Mouse (Mus musculus) stomach, embryonic 16.5 days (tissue): ENCODE data around the gene Lekr1. TPM values are rescaled to one million over a fixed set of nuclear protein-coding genes. Genes with fewer than 3 reads are reported as not detected.

Source experiments
- ATAC-seq: fragments of 200-750 bp; cut with Nextera tagmentation; 2 replicates; pipeline ENCODE4 v1.8.0; 2017; ENCODE audit warnings: moderate number of reproducible peaks, moderate TSS enrichment; ENCODE audit not compliant: insufficient read depth, low FRiP score
- H3K27ac ChIP-seq: fragments of 300-500 bp; sonication (generic); 2 replicates; pipeline ENCODE4 v1.5.1; 2014; ENCODE audit warnings: low read length
- H3K27me3 ChIP-seq: fragments of 300-500 bp; sonication (generic); 2 replicates; pipeline ENCODE4 v1.6.1; 2014; ENCODE audit warnings: low read length, control low read depth, mixed read lengths; ENCODE audit not compliant: control insufficient read depth, insufficient read depth
- H3K36me3 ChIP-seq: fragments of 300-500 bp; sonication (generic); 2 replicates; pipeline ENCODE4 v1.6.1; 2014; ENCODE audit warnings: low read length; ENCODE audit not compliant: control insufficient read depth, insufficient read depth
- H3K4me1 ChIP-seq: fragments of 300-500 bp; sonication (generic); 2 replicates; pipeline ENCODE4 v1.6.1; 2014; ENCODE audit warnings: low read length, control low read depth, mixed read lengths; ENCODE audit not compliant: control insufficient read depth, insufficient read depth
- H3K4me2 ChIP-seq: fragments of 300-500 bp; sonication (generic); 2 replicates; pipeline ENCODE4 v1.6.1; 2014; ENCODE audit warnings: low read depth, low read length, mixed read lengths
- H3K4me3 ChIP-seq: fragments of 300-500 bp; sonication (generic); replicated peaks from 2 replicates; pipeline ENCODE4 v1.5.1; 2014; ENCODE audit warnings: mild to moderate bottlenecking, low read length
- H3K9ac ChIP-seq: fragments of 300-500 bp; sonication (generic); 2 replicates; pipeline ENCODE4 v1.6.1; 2014; ENCODE audit warnings: low read length
- H3K9me3 ChIP-seq: fragments of 300-500 bp; sonication (generic); replicated peaks from 2 replicates; pipeline ENCODE4 v1.6.1; 2016; ENCODE audit warnings: low read length, control low read depth; ENCODE audit not compliant: control insufficient read depth
- WGBS: fragments of 180-500 bp; shearing (Covaris S2); extraction: QIAGEN DNeasy Blood & Tissue Kit; methylation state at CpG from one replicate; pipeline ENCODE4 v1.1.7; 2014; 5-methylcytosine and 5-hydroxymethylcytosine counted together
- polyA plus RNA-seq: library from polyadenylated mRNA; unstranded; fragments of >200 nt; fragmentation: Nextera tagmentation; extraction: Ambion mirVana; gene quantifications from 2 replicates; pipeline ENCODE4 v1.2.1, GENCODE M21; 2015

Lekr1 gene
- polyA plus RNA-seq, 1 experiment from 2014 or later, result 7.9 TPM

DNA sequence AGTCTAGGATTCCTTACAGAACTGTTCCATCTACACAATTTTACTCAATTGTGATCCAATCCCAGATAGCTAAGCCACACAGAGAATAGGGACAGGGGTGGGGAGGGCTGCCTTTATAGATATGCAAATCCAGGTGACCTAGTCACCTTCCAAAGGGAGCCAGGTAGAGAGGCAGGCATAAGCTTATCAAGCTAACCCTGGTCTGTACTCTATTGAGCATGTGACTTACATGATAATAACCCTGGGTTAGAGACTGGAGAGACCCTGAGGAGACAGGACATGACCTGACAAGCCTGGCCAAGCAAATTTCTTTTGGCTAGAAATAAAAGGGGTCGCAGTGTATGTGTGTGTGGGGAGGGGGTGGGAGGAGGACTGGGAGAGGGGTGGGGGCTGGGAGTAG is 17.1 kb upstream of the Lekr1 start:
- Histone ChIP-seq H3K9me3 (no peaks in the 10 kb centered on the region), H3K4me3 (no peak overlapping the region), H3K27ac (no peak overlapping the region), H3K9ac (no peak overlapping the region), H3K36me3 (no peaks in the 10 kb centered on the region), H3K4me2 (no peak overlapping the region), H3K4me1 (no peaks in the 10 kb centered on the region), H3K27me3 (no peaks in the 10 kb centered on the region)
- ATAC-seq, result peak; percentile 40; the same call in 1 of the 2 replicates
- 38% methylated on average over 1 of the region's 1 CpGs for WGBS

DNA sequence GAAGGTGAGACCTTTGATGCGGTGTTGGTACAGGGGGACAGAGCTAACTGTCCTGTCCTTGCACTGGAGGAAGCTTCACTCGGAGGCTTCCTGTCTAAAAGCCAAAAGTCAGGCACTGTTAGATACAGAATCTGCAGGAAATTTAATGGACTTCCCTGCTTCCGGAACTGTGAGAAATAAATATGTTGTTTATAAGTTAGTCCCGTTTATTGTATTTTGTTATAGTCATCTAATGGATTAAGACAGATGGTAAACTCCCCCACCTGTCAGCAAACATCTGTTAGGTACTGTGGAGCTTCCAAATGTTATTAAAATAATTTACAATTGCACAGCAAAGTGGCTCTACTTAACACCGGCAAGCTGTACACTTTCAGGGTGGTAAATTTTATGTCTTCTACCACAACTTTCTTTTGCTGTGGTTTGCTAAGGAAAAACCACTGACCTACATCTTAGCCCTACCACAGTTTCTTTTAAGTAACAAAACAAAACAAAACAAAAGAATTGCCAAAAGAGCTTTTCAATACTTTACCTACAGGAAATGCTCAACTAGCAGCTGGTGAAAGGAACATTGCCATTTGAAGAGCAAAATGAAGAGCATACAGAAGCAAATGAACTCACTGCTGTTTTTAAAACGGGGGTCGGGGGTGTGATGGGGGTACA is 15.7 kb upstream of the Lekr1 start:
- Histone ChIP-seq H3K36me3 (no peaks in the 10 kb centered on the region), H3K9ac (no peak overlapping the region), H3K4me3 (no peak overlapping the region), H3K9me3 (no peaks in the 10 kb centered on the region), H3K4me1 (0 out of 2 replicates have a peak, but pooled peaks cover 2% of the 10 kb centered on the region), H3K27ac (no peak overlapping the region), H3K4me2 (no peak overlapping the region), H3K27me3 (no peaks in the 10 kb centered on the region)
- WGBS, result 44% methylated on average over 7 of the region's 7 CpGs
- no peak for ATAC-seq

DNA sequence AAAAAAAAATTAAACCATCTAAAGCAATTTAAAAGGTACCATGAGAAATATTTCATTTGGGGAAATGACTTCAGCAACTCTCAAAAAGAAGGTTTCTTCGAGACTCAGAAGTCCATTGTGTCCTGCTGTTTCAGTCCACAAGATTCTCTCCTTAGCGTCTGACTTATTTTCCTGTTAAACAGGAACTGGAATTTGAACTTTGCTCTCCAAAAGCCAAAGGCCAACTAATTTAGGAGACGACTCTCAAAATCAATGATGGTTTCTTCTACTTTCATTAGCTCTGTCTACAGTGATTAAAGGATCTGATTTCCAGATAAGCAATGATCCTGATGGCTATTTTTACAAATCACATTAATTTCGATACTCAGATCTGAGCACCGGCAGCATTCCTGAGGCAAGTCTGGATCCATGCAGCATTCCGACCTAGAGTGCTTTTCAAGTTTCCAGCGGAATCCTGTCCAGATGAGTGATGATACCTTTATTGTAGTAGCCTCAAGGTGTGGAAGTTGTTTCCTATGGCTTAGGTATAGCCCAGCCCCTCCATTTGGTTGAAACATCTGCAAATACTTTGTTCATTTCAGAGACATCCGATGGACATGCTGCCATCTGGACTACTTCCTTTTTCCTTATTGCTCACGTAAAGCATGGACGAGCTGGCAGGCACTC is 11.4 kb upstream of the Lekr1 start:
- Histone ChIP-seq H3K4me3 (no peak overlapping the region), H3K4me2 (no peak overlapping the region), H3K27ac (no peak overlapping the region), H3K9me3 (no peaks in the 10 kb centered on the region), H3K36me3 (no peaks in the 10 kb centered on the region), H3K9ac (no peak overlapping the region), H3K4me1 (0 out of 2 replicates have a peak, but pooled peaks cover 2% of the 10 kb centered on the region), H3K27me3 (no peaks in the 10 kb centered on the region)
- 35% methylated on average over 10 of the region's 10 CpGs for whole genome bisulfite sequencing
- ATAC-seq, result no peak

DNA sequence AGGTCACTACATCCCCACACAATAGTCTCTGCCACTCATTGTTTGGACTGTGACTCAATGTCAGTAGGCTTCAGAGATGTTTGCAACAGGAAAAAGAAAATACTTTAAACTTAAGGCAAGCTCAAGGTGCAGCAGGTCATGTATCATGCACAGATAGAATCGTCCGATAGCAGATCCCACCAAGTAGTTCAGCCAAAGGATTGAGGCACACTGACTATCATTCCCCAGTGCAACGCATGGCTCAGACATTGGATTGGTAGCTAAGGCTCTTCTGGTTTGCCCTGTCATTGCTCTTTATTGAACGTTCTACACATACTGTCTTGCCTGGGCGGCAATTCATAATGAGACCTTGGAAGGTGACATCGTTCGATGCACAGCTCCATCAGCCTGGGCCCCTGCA is 9.6 kb upstream of the Lekr1 start:
- Histone ChIP-seq H3K27me3 (no peaks in the 10 kb centered on the region), H3K27ac (no peak overlapping the region), H3K4me2 (no peak overlapping the region), H3K4me3 (no peak overlapping the region), H3K4me1 (0 out of 2 replicates have a peak, but pooled peaks cover 2% of the 10 kb centered on the region), H3K9me3 (no peaks in the 10 kb centered on the region), H3K9ac (no peak overlapping the region), H3K36me3 (no peaks in the 10 kb centered on the region)
- WGBS, result 74% methylated on average over 7 of the region's 7 CpGs
- no peak for ATAC-seq

DNA sequence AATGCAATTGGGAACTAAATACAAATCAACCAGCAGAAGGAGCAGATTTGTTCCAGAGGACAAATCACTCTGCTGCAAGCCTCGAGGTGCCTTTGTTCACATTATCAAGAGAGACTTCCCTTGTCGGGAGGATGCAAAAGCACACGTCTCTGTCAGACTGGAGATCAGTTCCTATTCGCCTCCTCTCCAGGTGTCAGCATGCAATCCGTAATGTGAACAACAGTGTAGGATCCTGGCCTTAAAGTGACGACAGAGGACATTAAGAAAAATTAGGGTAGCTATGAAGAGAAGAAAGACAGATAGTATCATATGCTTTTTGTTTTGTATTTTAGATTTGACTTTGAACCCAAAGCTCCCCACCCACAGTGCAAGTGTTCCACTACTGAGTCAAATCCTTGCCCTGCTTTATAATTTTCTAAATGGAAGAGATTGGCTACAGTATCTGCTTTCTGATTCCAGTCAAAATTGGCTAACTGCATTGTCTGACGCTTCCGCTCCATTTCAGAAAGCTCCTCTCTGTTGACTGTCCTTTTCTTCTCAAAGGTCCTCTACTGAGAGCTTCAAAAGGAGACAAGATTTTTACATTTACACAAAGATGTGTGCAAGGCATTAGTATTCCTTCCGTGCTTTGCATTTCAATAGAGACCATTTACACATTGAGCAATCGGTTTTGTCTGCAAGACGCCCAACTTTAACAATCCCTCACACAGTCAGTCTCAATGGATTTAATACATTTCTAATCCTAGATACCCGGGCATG is 8.9 kb upstream of the Lekr1 start:
- Histone ChIP-seq H3K4me2 (no peak overlapping the region), H3K4me3 (no peak overlapping the region), H3K9me3 (no peaks in the 10 kb centered on the region), H3K36me3 (no peaks in the 10 kb centered on the region), H3K27me3 (no peaks in the 10 kb centered on the region), H3K27ac (no peak overlapping the region), H3K4me1 (0 out of 2 replicates have a peak, but pooled peaks cover 2% of the 10 kb centered on the region), H3K9ac (no peak overlapping the region)
- no peak for ATAC-seq
- 67% methylated on average over 12 of the region's 12 CpGs for WGBS

DNA sequence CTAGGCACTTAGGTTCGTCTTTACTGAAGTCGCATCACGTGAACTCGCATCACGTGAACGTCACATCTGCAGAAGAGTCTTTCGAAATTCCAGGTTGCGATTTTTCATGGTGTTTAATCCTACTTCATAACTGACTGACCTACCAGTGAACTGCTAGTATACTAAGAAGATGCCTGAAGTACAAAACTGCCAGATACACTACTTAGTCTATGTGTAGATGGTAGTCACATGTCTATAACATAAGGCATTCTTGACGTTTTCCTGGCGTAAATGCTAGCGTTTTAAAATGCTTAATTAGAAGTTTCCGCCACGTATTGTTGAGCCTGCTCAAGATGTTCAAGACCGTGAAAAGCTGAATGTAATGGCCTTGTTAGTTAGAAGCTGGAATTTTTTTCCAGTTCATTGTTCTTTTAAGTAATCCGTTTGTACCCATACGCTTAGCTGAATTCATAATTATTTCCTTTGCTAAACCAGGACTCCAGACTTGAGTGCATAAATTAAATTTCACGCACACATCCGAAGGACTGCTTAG is 7.9 kb upstream of the Lekr1 start:
- no peaks in the 10 kb centered on the region for H3K36me3 ChIP-seq
- H3K4me3 ChIP-seq, result peak overlapping the region; percentile 67
- no peaks in the 10 kb centered on the region for H3K9me3 ChIP-seq
- no peak overlapping the region for H3K27ac ChIP-seq
- 42% methylated on average over 18 of the region's 18 CpGs for WGBS
- 0 out of 2 replicates have a peak, but pooled peaks cover 2% of the 10 kb centered on the region for H3K4me1 ChIP-seq
- peak overlapping the region; percentile 89 for H3K4me2 ChIP-seq
- no peak for ATAC-seq
- no peaks in the 10 kb centered on the region for H3K27me3 ChIP-seq
- H3K9ac ChIP-seq, result peak overlapping the region; percentile 88

DNA sequence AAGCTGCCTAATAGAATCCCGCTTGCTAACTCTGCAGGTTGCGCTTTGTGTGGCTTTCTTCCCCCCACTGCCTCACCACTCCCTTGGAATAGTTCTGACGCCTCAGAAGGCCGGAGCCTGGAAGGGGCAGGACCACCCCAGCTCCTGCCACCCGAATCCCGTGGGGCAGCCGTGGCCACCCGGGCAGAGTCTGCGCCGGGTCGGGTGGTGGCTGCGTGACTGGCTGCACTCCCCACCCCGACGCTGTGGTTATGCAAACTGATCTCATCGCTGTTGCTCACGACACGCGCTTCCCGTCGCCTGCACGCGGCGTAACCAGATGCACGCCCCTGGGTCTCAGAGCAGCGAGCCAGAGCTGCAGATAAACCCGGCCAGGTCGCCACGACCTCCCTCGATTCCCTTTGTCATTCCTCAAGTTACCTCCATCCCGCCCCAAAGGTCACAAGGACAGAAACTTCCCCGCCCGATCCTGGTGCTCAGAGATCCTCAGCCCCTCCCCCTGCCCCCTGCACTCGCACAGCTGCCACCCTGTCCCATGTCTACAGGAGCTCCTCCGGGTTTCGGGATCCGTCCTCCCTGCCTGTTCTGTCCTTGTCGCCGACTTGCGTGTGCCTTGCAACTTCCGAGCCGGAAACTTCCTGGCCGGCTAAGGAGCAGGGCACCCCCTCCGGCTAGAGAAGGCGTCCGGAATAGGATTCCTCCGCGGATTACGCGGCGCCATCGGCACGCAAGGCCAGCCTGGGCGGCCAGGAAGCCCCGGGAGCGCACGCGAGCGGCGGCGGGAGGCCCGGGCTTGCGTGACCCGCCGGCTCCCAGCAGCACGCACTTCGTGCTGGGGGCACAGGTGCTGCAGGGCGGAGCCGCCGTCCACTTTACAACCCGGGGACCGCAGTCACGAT is 7.1 kb upstream of the Lekr1 start:
- Histone ChIP-seq H3K4me1 (0 out of 2 replicates have a peak, but pooled peaks cover 2% of the 10 kb centered on the region), H3K27ac (peak overlapping the region; percentile 94), H3K4me3 (peak overlapping the region; percentile 67), H3K9ac (peak overlapping the region; percentile 88), H3K9me3 (no peaks in the 10 kb centered on the region), H3K27me3 (no peaks in the 10 kb centered on the region), H3K4me2 (peak overlapping the region; percentile 89), H3K36me3 (no peaks in the 10 kb centered on the region)
- under 1% methylated on average over 72 of the region's 72 CpGs for WGBS
- peak; percentile 84 for ATAC-seq

DNA sequence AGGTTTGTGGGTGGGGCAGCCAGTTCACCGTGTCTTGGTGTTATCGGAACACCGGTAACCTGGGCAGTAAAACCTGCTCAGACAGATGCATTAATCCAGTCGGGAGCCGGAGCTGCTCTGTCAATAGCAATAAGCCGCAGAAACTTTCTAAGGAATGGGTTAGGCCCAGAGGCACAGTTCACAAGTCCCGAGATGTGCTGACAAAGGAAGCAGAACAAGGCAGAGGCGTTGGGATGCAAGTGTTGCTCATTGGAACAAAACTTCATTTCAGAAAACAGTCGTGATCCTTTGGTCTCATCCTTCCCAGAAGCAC is 6.5 kb upstream of the Lekr1 start:
- 5% methylated on average over 9 of the region's 9 CpGs for WGBS
- peak; percentile 88; the same call in 1 of the 2 replicates for ATAC-seq

More for the DNA sequence above, 6.5 kb upstream of the Lekr1 start:
- Histone ChIP-seq H3K27ac (peak overlapping the region; percentile 94), H3K4me2 (peak overlapping the region; percentile 89), H3K9me3 (no peaks in the 10 kb centered on the region), H3K9ac (peak overlapping the region; percentile 88), H3K4me1 (0 out of 2 replicates have a peak, but pooled peaks cover 2% of the 10 kb centered on the region), H3K36me3 (no peaks in the 10 kb centered on the region), H3K27me3 (no peaks in the 10 kb centered on the region), H3K4me3 (peak overlapping the region; percentile 67)
